Mouse (Mus musculus) megakaryocyte, embryonic 14.5 days (primary cell): Measurements from ENCODE around the gene Srpk2.

ENCODE experiments used
- FLI1 ChIP-seq: IDR thresholded peaks from 2 replicates; pipeline ENCODE4 v1.6.1; 2012; ENCODE audit warnings: low read length, inconsistent platforms, mixed read lengths
- GATA1 ChIP-seq: IDR thresholded peaks from 3 replicates; pipeline ENCODE4 v1.6.1; 2012; ENCODE audit warnings: mixed read lengths, low read length, inconsistent platforms, borderline replicate concordance

- no peak for TF ChIP-seq GATA1
- no peak for TF ChIP-seq FLI1
These were observed 5.4 kb downstream of the Srpk2 start for GRCm38 (mm10) chr5:23679006-23679405.
